Mouse (Mus musculus) brain, embryonic 14.5 days (tissue): ENCODE measurements at regions not wholly inside any gene's neighbourhood (a gene's known extent, or its start where the extent isn't known, plus 50 kb on each side); places are given as distances from the start of the nearest gene placed in this dataset.

Experiments used
- DNase-seq: peaks from one replicate; pipeline ENCODE4 v3.0.0-alpha.2; 2011; ENCODE audit warnings: low read depth
- CTCF ChIP-seq: fragments of 200-500 bp; IDR thresholded peaks from 2 replicates; pipeline ENCODE4 v1.5.1; 2012; ENCODE audit warnings: inconsistent platforms, mild to moderate bottlenecking, moderate library complexity, borderline replicate concordance; ENCODE audit not compliant: insufficient read depth, insufficient read length; ENCODE audit errors: extremely low read depth
- POLR2A ChIP-seq: fragments of 200-500 bp; IDR thresholded peaks from 2 replicates; pipeline ENCODE4 v1.6.1; 2012; ENCODE audit warnings: mild to moderate bottlenecking, inconsistent platforms, borderline replicate concordance; ENCODE audit not compliant: poor library complexity, insufficient read depth, insufficient read length, severe bottlenecking; ENCODE audit errors: extremely low read depth

GRCm38 (mm10) chr5:73729646-73730045, 78.5 kb downstream of the Spata18 start:
- TF ChIP-seq CTCF (no peak), POLR2A (no peak)
- DNase-seq: no peak

- DNase-seq: no peak
- TF ChIP-seq POLR2A (no peak), CTCF (no peak)
Measured at GRCm38 (mm10) chr5:73731423-73731822, 80.2 kb downstream of the Spata18 start.

GRCm38 (mm10) chr5:73731991-73732565, 80.9 kb downstream of the Spata18 start:
- TF ChIP-seq CTCF (no peak), POLR2A (no peak)
- peak; percentile 23 for DNase-seq

- TF ChIP-seq POLR2A (no peak), CTCF (no peak)
- DNase-seq: no peak
Measured at GRCm38 (mm10) chr5:73740766-73741165, 89.6 kb downstream of the Spata18 start.

- no peak for TF ChIP-seq CTCF
- no peak for TF ChIP-seq POLR2A
- DNase-seq: no peak
Measured at GRCm38 (mm10) chr5:73741441-73741840, 90.3 kb downstream of the Spata18 start.

- DNase-seq: no peak
- TF ChIP-seq CTCF (no peak), POLR2A (no peak)
Measured at GRCm38 (mm10) chr5:73743953-73744352, 92.8 kb downstream of the Spata18 start.

GRCm38 (mm10) chr5:73749791-73750190, 98.6 kb downstream of the Spata18 start:
- no peak for DNase-seq
- TF ChIP-seq POLR2A: no peak
- TF ChIP-seq CTCF: no peak

- no peak for DNase-seq
- TF ChIP-seq CTCF (no peak), POLR2A (no peak)
Measured at GRCm38 (mm10) chr5:73752225-73752644, 101.1 kb downstream of the Spata18 start.

GRCm38 (mm10) chr5:73753827-73754226, 102.6 kb downstream of the Spata18 start:
- DNase-seq: no peak
- TF ChIP-seq CTCF: no peak

GRCm38 (mm10) chr5:73758534-73758933, 107.4 kb downstream of the Spata18 start:
- no peak for DNase-seq
- TF ChIP-seq CTCF (no peak), POLR2A (no peak)

- TF ChIP-seq CTCF: no peak
- TF ChIP-seq POLR2A: no peak
- no peak for DNase-seq
Measured at GRCm38 (mm10) chr5:73761236-73761635, 110.1 kb downstream of the Spata18 start.

GRCm38 (mm10) chr5:73761709-73762108, 110.5 kb downstream of the Spata18 start:
- peak; percentile 70 for TF ChIP-seq CTCF
- TF ChIP-seq POLR2A: no peak
- DNase-seq: peak; percentile 70

- no peak for DNase-seq
- TF ChIP-seq POLR2A (no peak), CTCF (no peak)
Measured at GRCm38 (mm10) chr5:73764226-73764625, 113.0 kb downstream of the Spata18 start.

GRCm38 (mm10) chr5:73765466-73765865, 114.3 kb downstream of the Spata18 start:
- TF ChIP-seq POLR2A (no peak), CTCF (no peak)
- DNase-seq: no peak
